In the genomic region with DNA sequence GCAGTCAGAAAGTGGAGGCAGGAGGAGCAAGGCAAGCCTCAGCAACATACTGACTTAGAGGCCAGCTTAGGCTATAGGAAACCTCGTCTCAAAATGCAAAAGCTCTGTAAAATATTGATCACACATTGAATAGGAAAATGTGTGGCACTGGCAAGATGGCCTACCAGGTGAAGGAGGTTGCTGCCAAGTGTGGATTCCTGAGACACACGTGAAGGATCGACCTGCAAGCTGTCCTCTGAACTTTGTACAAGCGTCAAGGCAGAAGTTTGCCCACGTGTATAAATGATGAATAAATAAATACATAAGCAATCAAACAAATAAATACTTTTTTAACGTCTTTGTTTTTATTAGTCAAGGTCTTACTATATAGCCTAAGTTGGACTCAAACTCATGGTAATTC, we compare ENCODE assay signal across 13 mouse cellular contexts.
"Had no signal": no experiment of that assay in that cellular context is flagged by ENCODE, and none has a peak within 500 bp of the region (broad histone marks: within the 10 kb centered on the region; RNA-seq: fewer than 3 reads in every experiment).

No protein-coding gene starts in this region.

- H3K36me3 ChIP-seq: midbrain, embryonic 12.5 days had no signal

- H3K27me3 ChIP-seq: neural tube, embryonic 12.5 days had no signal

- H3K4me1 ChIP-seq: midbrain, embryonic 10.5 days; midbrain, embryonic 12.5 days; neural tube, embryonic 12.5 days had no signal

- DNase-seq: lung, adult 18-20 months; lung, embryonic 14.5 days; lung, postnatal 10 days; lung, postnatal 4 days; midbrain, embryonic 14.5 days; right cerebral cortex, postnatal 14 days; spleen, adult 18-20 months; thymus, adult 18-20 months; thymus, postnatal 14 days; thymus, postnatal 36 days had no signal

- H3K9ac ChIP-seq: lung, embryonic 14.5 days; midbrain, embryonic 12.5 days; neural tube, embryonic 12.5 days had no signal

- H3K9me3 ChIP-seq: midbrain, embryonic 10.5 days; midbrain, embryonic 12.5 days; neural tube, embryonic 12.5 days had no signal

- H3K4me2 ChIP-seq: lung, embryonic 14.5 days; midbrain, embryonic 12.5 days; neural tube, embryonic 12.5 days had no signal

- H3K27ac ChIP-seq: midbrain, embryonic 10.5 days; midbrain, embryonic 12.5 days; neural tube, embryonic 12.5 days had no signal

- H3K4me3 ChIP-seq: midbrain, embryonic 10.5 days; midbrain, embryonic 12.5 days; neural tube, embryonic 12.5 days had no signal
